ENCODE assay signal across 8 mouse cellular contexts in the genomic region with DNA sequence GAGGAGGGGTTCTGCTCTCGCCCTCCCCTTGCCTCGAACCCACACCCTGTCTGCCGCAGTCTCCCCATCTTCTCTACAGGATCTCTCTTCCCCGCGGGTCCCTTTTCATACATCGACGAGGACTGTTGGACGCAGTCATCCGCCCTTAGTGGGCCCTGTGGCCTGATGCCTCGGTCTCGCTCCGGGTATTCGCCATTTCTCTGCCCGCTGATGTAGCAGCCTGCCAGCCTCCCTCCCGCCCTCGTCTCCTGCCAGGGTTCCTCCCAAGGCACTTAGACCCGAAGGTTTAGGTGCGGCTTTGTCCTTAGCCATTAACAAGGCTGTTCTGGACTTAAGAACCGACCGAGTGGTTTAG. TPM values are rescaled to one million over a fixed set of nuclear protein-coding genes. Genes with fewer than 3 reads are reported as not detected.
A peak's percentile ranks its signal among the peaks of the same experiment; 100 is the strongest.
DNase-seq lines count a peak whose midpoint lies in the region; ATAC-seq and TF ChIP-seq lines count a peak whose summit lies in the region.

No protein-coding gene starts in this region.

- peak; percentile 33 for DNase-seq in gastrocnemius, adult 2 months
- DNase-seq in gastrocnemius, postnatal 25 days = no peak
- no peak for DNase-seq in forebrain, embryonic 14.5 days (ENCODE audit: low spot score)
- no peak for DNase-seq in liver, embryonic 11.5 days (ENCODE audit: low spot score)
- DNase-seq in T-cell, adult 2 months (ENCODE audit: low spot score) = no peak
- DNase-seq in thymus, postnatal 25 days = no peak
- DNase-seq in spleen, postnatal 14 days (ENCODE audit: low spot score in 2 of 2) = no peak

- no peak for ATAC-seq in forebrain, embryonic 14.5 days
- ATAC-seq in liver, embryonic 11.5 days (replicated peaks; ENCODE audit: low FRiP score) = no peak

- no peaks in the 10 kb centered on the region for H3K9me3 ChIP-seq in E14TG2a.4 (ENCODE audit: low read length)
- H3K9me3 ChIP-seq in forebrain, embryonic 14.5 days (replicated peaks; ENCODE audit: control insufficient read depth, low read length) = no peaks in the 10 kb centered on the region
- H3K9me3 ChIP-seq in liver, embryonic 11.5 days (ENCODE audit: control insufficient read depth, low read length) = no peaks in the 10 kb centered on the region

- H3K27me3 ChIP-seq in E14TG2a.4 (ENCODE audit: insufficient read depth, low read length) = peaks cover 90% of the 10 kb centered on the region
- H3K27me3 ChIP-seq in forebrain, embryonic 14.5 days (replicated peaks; ENCODE audit: control insufficient read depth, insufficient read depth, low read length) = peaks cover 29% of the 10 kb centered on the region
- H3K27me3 ChIP-seq in liver, embryonic 11.5 days (replicated peaks; ENCODE audit: control insufficient read depth, insufficient read depth, low read length) = peaks cover 91% of the 10 kb centered on the region

- peak overlapping the region; percentile 62 for H3K27ac ChIP-seq in gastrocnemius, adult 2 months
- peak overlapping the region; percentile 98 for H3K27ac ChIP-seq in forebrain, embryonic 14.5 days (ENCODE audit: low read depth, low read length)
- H3K27ac ChIP-seq in liver, embryonic 11.5 days (ENCODE audit: low read depth, low read length) = no peak overlapping the region

- H3K9ac ChIP-seq in forebrain, embryonic 14.5 days (ENCODE audit: low read length) = peak overlapping the region; percentile 77
- peak overlapping the region; percentile 8; the same call in 1 of the 2 replicates for H3K9ac ChIP-seq in liver, embryonic 11.5 days (ENCODE audit: low read depth, low read length)

- H3K4me1 ChIP-seq in E14TG2a.4 (replicated peaks; ENCODE audit: low read depth, low read length) = peaks cover 40% of the 10 kb centered on the region
- peaks cover 51% of the 10 kb centered on the region for H3K4me1 ChIP-seq in forebrain, embryonic 14.5 days (ENCODE audit: control insufficient read depth, insufficient read depth, low read length)
- H3K4me1 ChIP-seq in liver, embryonic 11.5 days (replicated peaks; ENCODE audit: control insufficient read depth, insufficient read depth, low read length) = peaks cover 5% of the 10 kb centered on the region; the same call in 1 of the 2 replicates

- WGBS in forebrain, embryonic 14.5 days = under 1% methylated on average over 20 of the region's 20 CpGs
- WGBS in liver, embryonic 11.5 days = 2% methylated on average over 20 of the region's 20 CpGs

- peak overlapping the region; percentile 77 for H3K4me3 ChIP-seq in gastrocnemius, adult 2 months
- H3K4me3 ChIP-seq in E14TG2a.4 (replicated peaks; ENCODE audit: low read length) = peak overlapping the region; percentile 81
- H3K4me3 ChIP-seq in forebrain, embryonic 14.5 days (ENCODE audit: low read depth, low read length) = peak overlapping the region; percentile 35
- H3K4me3 ChIP-seq in liver, embryonic 11.5 days (ENCODE audit: low read depth, low read length) = peak overlapping the region; percentile 41

- intact Hi-C loops in gastrocnemius, adult 2 months (cut with DNase I) = no loop called here

- H3K36me3 ChIP-seq in E14TG2a.4 (ENCODE audit: insufficient read depth, low read length) = no peaks in the 10 kb centered on the region
- H3K36me3 ChIP-seq in forebrain, embryonic 14.5 days (ENCODE audit: control insufficient read depth, insufficient read depth, low read length) = no peaks in the 10 kb centered on the region
- H3K36me3 ChIP-seq in liver, embryonic 11.5 days (ENCODE audit: control insufficient read depth, insufficient read depth, low read length) = no peaks in the 10 kb centered on the region

- TF ChIP-seq CTCF in gastrocnemius, adult 2 months (IDR thresholded peaks at IDR 0.05) = no peak
- no peak for TF ChIP-seq CTCF in E14TG2a.4 (conservative IDR thresholded peaks at IDR 0.05; ENCODE audit: low read length)

- peak overlapping the region; percentile 86 for H3K4me2 ChIP-seq in forebrain, embryonic 14.5 days (ENCODE audit: low read length)
- peak overlapping the region; percentile 67 for H3K4me2 ChIP-seq in liver, embryonic 11.5 days

RNA-seq across cellular contexts. Expression of a gene that starts 25.3 kb away (rescaled TPM):
- 10 to 100 TPM; 67.7 to 70.2 TPM for total RNA-seq in gastrocnemius, adult 2 months (2021)
- total RNA-seq in gastrocnemius, postnatal 25 days (2021) = 10 to 100 TPM; 58.1 to 58.3 TPM
- 48.2 and 61.2 TPM in 2 replicates for polyA plus RNA-seq in forebrain, embryonic 14.5 days (2014; fragmentation: Nextera tagmentation; extraction: Ambion mirVana)
- 15.0 and 16.2 TPM in 2 replicates for polyA plus RNA-seq in liver, embryonic 11.5 days (2014; fragmentation: Nextera tagmentation; extraction: Ambion mirVana)
